In the genomic region with DNA sequence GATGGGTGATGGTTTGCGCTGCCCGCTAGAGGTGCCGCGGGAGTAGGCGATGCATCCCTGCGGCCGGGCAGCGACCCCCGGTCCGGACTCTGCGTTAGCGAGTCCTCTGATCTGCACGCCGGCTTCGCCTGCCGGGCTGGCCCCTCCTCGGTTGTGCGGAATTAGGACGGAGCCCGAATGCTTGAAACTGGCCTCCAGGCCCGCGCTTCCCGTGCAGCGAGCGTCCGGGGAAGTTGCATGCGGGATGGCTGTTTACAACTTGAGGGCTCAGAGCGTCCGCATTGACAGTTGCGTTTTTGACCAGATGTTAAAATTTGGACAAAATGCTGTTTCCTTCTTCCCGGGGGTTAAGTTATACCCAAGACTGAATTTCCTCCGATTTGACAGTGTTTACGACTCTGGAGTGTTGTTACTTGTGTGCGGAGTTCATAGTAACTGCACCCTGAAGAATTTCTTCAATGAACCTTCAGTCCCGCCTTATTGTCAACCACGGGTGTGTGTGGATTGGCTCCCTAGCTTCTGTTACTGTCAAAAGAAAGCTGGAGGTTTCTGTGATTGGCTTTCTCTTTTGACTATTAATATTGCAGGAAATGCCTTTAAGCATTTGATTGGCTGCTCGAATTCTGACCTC, we compare ENCODE assay signal across 8 mouse cellular contexts. TPM values are rescaled to one million over a fixed set of nuclear protein-coding genes. Genes with fewer than 3 reads are reported as not detected.
DNase-seq lines count a peak whose midpoint lies in the region; ATAC-seq lines count a peak whose summit lies in the region.

No protein-coding gene starts in this region.

- whole genome bisulfite sequencing in embryonic facial prominence, embryonic 11.5 days: under 1% methylated on average over 37 of the region's 37 CpGs
- WGBS in limb, embryonic 10.5 days: under 1% methylated on average over 37 of the region's 37 CpGs
- WGBS in midbrain, embryonic 12.5 days: under 1% methylated on average over 37 of the region's 37 CpGs

- H3K4me2 ChIP-seq in embryonic facial prominence, embryonic 11.5 days (ENCODE audit: low read depth, low read length): peak overlapping the region; percentile 69
- H3K4me2 ChIP-seq in midbrain, embryonic 12.5 days (replicated peaks): peak overlapping the region; percentile 67

- peak overlapping the region; percentile 99; the same call in 1 of the 2 replicates for H3K27ac ChIP-seq in embryonic facial prominence, embryonic 11.5 days (replicated peaks; ENCODE audit: low read depth, low read length)
- peak overlapping the region; percentile 100 for H3K27ac ChIP-seq in limb, embryonic 10.5 days
- H3K27ac ChIP-seq in midbrain, embryonic 12.5 days (replicated peaks): peak overlapping the region; percentile 99

- DNase-seq in 3134 (ENCODE audit: extremely low read depth, insufficient read length, low spot score): peak; percentile 47
- DNase-seq in adrenal gland, postnatal 14 days: peak; percentile 81
- peak; percentile 83 for DNase-seq in embryonic facial prominence, embryonic 11.5 days (ENCODE audit: low spot score)
- peak; percentile 77 for DNase-seq in kidney, adult 11 months
- no peak for DNase-seq in limb, embryonic 10.5 days (ENCODE audit: low spot score)
- DNase-seq in skeletal muscle tissue, adult 2 months (ENCODE audit: low read depth, low spot score): peak; percentile 73

- H3K4me1 ChIP-seq in embryonic facial prominence, embryonic 11.5 days (ENCODE audit: control insufficient read depth, insufficient read depth, low read length): no peaks in the 10 kb centered on the region
- peaks cover 40% of the 10 kb centered on the region for H3K4me1 ChIP-seq in limb, embryonic 10.5 days
- H3K4me1 ChIP-seq in midbrain, embryonic 12.5 days: peaks cover 20% of the 10 kb centered on the region; the same call in 1 of the 2 replicates

- H3K9me3 ChIP-seq in embryonic facial prominence, embryonic 11.5 days (replicated peaks; ENCODE audit: control insufficient read depth, low read length): no peaks in the 10 kb centered on the region
- no peaks in the 10 kb centered on the region for H3K9me3 ChIP-seq in limb, embryonic 10.5 days (replicated peaks)
- H3K9me3 ChIP-seq in midbrain, embryonic 12.5 days: no peaks in the 10 kb centered on the region

- H3K4me3 ChIP-seq in embryonic facial prominence, embryonic 11.5 days (ENCODE audit: low read depth, low read length): peak overlapping the region; percentile 96
- H3K4me3 ChIP-seq in limb, embryonic 10.5 days: peak overlapping the region; percentile 94
- peak overlapping the region; percentile 69 for H3K4me3 ChIP-seq in midbrain, embryonic 12.5 days

- H3K36me3 ChIP-seq in embryonic facial prominence, embryonic 11.5 days (replicated peaks; ENCODE audit: control insufficient read depth, insufficient read depth, low read depth, low read length): no peaks in the 10 kb centered on the region
- H3K36me3 ChIP-seq in limb, embryonic 10.5 days: no peaks in the 10 kb centered on the region
- no peaks in the 10 kb centered on the region for H3K36me3 ChIP-seq in midbrain, embryonic 12.5 days

- ATAC-seq in embryonic facial prominence, embryonic 11.5 days (replicated peaks; ENCODE audit: insufficient number of reproducible peaks, low FRiP score, low TSS enrichment, low read depth): peak; percentile 24; the same call in 1 of the 2 replicates
- ATAC-seq in granulocyte monocyte progenitor cell, adult 5-6 weeks (replicated peaks; ENCODE audit: poor library complexity, severe bottlenecking): peak; percentile 69
- peak; percentile 34 for ATAC-seq in midbrain, embryonic 12.5 days (ENCODE audit: low FRiP score, low read depth)

- H3K9ac ChIP-seq in embryonic facial prominence, embryonic 11.5 days (replicated peaks; ENCODE audit: low read length): peak overlapping the region; percentile 96
- peak overlapping the region; percentile 69 for H3K9ac ChIP-seq in midbrain, embryonic 12.5 days (replicated peaks)

- H3K27me3 ChIP-seq in embryonic facial prominence, embryonic 11.5 days (ENCODE audit: control insufficient read depth, insufficient read depth, low read length): no peaks in the 10 kb centered on the region
- no peaks in the 10 kb centered on the region for H3K27me3 ChIP-seq in limb, embryonic 10.5 days (ENCODE audit: low read depth, poor library complexity, severe bottlenecking)
- H3K27me3 ChIP-seq in midbrain, embryonic 12.5 days: 0 out of 2 replicates have a peak, but pooled peaks cover 3% of the 10 kb centered on the region

RNA-seq across cellular contexts. Expression of a gene that starts 1.3 kb away (rescaled TPM):
- total RNA-seq in adrenal gland, postnatal 14 days (2021): 22.9 and 23.2 TPM in 2 replicates
- polyA plus RNA-seq in embryonic facial prominence, embryonic 11.5 days (2014; fragmentation: Nextera tagmentation; extraction: Ambion mirVana): 14.1 and 14.9 TPM in 2 replicates
- 17.1 and 23.9 TPM in 2 replicates for total RNA-seq in granulocyte monocyte progenitor cell, adult 5-6 weeks (2014; fragmentation: Nextera tagmentation)
- 28.3 and 30.8 TPM in 2 replicates for total RNA-seq in granulocyte monocyte progenitor cell, adult 5-6 weeks (2017)
- polyA plus RNA-seq in limb, embryonic 10.5 days (2016; fragmentation: Nextera tagmentation; extraction: Ambion mirVana): 7.1 and 8.8 TPM in 2 replicates
- 14.5 and 14.9 TPM in 2 replicates for polyA plus RNA-seq in midbrain, embryonic 12.5 days (2016; fragmentation: Nextera tagmentation; extraction: Ambion mirVana)
